Mouse (Mus musculus) liver, adult 10 weeks (tissue): ENCODE measurements around the gene Abcg1. TPM values are rescaled to one million over a fixed set of nuclear protein-coding genes. Genes with fewer than 3 reads are reported as not detected.

ENCODE experiments used
- polyA plus RNA-seq: library from polyadenylated mRNA; stranded (reverse); fragments of 350-450 nt; fragmentation: Illumina TruSeq; extraction: RNeasy Lipid Tissue Mini Kit (QIAGEN cat#74804); gene quantifications from one replicate; pipeline ENCODE4 v1.2.3, GENCODE M21; 2014; ENCODE audit warnings: low read depth, low replicate concordance

The Abcg1 gene
- polyA plus RNA-seq: 1.3 TPM

GRCm38 (mm10) chr17:31057151-31057890, at the start of gene Abcg1:
Gene Abcg1 (plus strand): TSS chr17:31057675.

GRCm38 (mm10) chr17:31129452-31129851, 72.0 kb downstream of the Abcg1 start, which contains the start of gene Tff3:
Gene Tff3 (minus strand): TSS chr17:31129646.

DNA sequence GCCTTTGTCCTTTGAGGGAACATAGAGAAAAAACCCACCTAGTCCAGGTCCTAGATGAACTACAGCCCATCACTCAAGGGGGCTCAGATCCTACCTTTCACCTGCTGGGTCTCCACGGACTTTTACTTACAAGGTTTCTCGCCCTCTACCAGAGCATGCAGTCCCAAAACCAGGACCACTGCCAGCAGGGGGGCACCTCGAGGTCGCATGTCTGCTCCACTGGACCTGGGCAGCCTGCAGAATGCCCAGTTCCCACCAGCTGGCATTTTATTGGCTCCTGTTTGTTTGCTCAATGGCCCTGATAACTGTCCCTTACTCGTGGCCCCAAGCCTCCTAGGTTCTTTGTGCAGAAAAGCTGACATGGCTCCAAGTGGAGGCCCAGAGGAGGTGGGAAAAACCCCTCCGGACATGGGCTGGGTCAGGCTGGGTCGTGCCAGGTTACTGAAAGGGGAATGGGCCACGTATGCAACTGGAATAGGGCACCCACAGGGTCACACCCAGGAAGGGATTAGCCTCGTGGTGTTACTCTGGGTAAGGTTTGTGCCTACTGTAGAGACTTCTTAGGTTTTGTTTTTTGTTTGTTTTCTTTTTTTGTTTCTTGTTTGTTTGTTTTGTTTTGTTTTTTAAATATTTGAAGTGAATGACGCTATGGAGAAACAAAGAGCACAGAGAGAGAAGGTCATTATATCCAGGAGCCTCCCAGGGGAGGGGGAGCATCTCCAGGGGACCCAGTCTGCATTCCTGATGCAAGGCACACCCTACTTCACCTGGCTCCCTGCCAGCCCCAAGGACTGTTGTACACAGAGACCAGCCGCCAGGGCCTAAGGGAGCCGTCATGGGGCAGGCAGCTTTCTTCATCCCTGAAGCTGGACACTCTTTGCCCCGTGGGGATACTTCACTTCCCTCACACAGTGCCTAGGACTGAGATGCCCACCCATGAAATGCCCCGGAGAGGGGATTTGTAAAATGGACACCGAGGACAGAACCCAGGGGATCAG, 86.9 kb downstream of the Abcg1 start, which contains the start of gene Tff2:
TSS of gene Tff2 (minus strand) at position 243 of the 998 bp plus-strand sequence.

GRCm38 (mm10) chr17:31165127-31165526, 107.7 kb downstream of the Abcg1 start, which contains the start of gene Tff1:
Gene Tff1 (minus strand): TSS chr17:31165277.

Other genes with a start within 250 kb of the Abcg1 start
- gene Glp1r, start 155.9 kb upstream of the Abcg1 start, polyA plus RNA-seq: not detected
- not detected for gene Umodl1, start 103.0 kb upstream of the Abcg1 start, polyA plus RNA-seq
- not detected for gene Tff3, start 72.0 kb downstream of the Abcg1 start, polyA plus RNA-seq
- not detected for gene Tff2, start 86.6 kb downstream of the Abcg1 start, polyA plus RNA-seq
- not detected for gene Tff1, start 107.6 kb downstream of the Abcg1 start, polyA plus RNA-seq
- gene Tmprss3, start 141.3 kb downstream of the Abcg1 start, polyA plus RNA-seq: not detected
- gene Ubash3a, start 150.2 kb downstream of the Abcg1 start, polyA plus RNA-seq: not detected
- gene Rsph1, start 219.7 kb downstream of the Abcg1 start, polyA plus RNA-seq: not detected
- 0.50 TPM for gene Slc37a1, start 229.1 kb downstream of the Abcg1 start, polyA plus RNA-seq